Comparison of ENCODE assay signal across 23 mouse cellular contexts in genomic region chr15:96392878-96393277, GRCm38 (mm10).
DNase-seq lines count a peak whose midpoint lies in the region; ATAC-seq and TF ChIP-seq lines count a peak whose summit lies in the region.
"Had no signal": no experiment of that assay in that cellular context is flagged by ENCODE, and none has a peak within 500 bp of the region (broad histone marks: within the 10 kb centered on the region; RNA-seq: fewer than 3 reads in every experiment).

No protein-coding gene starts in this region.

- TF ChIP-seq CTCF in hindbrain, postnatal 0 days (IDR thresholded peaks at IDR 0.05; ENCODE audit: low read depth), result peak; percentile 33; the same call in 1 of the 2 replicates
- TF ChIP-seq CTCF in lung, embryonic 14.5 days (IDR thresholded peaks at IDR 0.05; ENCODE audit: low read depth), result peak; percentile 12; the same call in 1 of the 2 replicates
- TF ChIP-seq CTCF in E14TG2a.4 (conservative IDR thresholded peaks at IDR 0.05; ENCODE audit: low read length), result 0 out of 2 replicates have a peak, but pooled peaks have one; percentile 16

- no peak for ATAC-seq in hindbrain, postnatal 0 days
- no peak for ATAC-seq in lung, embryonic 14.5 days (ENCODE audit: insufficient read depth)
- ATAC-seq in erythroid progenitor cell, adult 5-6 weeks (replicated peaks; ENCODE audit: low FRiP score, poor library complexity, severe bottlenecking), result no peak
- ATAC-seq: midbrain, embryonic 16.5 days; Patski had no signal

- H3K27ac ChIP-seq in hindbrain, postnatal 0 days, result no peak overlapping the region
- no peak overlapping the region for H3K27ac ChIP-seq in hindbrain, embryonic 10.5 days
- no peak overlapping the region for H3K27ac ChIP-seq in lung, embryonic 14.5 days (ENCODE audit: low read depth)
- H3K27ac ChIP-seq: limb, embryonic 15.5 days; liver, embryonic 15.5 days; neural tube, embryonic 15.5 days had no signal

- H3K4me2 ChIP-seq in hindbrain, postnatal 0 days (ENCODE audit: low read depth, low read length), result no peak overlapping the region
- H3K4me2 ChIP-seq in lung, embryonic 14.5 days, result no peak overlapping the region
- H3K4me2 ChIP-seq: heart, embryonic 12.5 days; limb, embryonic 15.5 days; liver, embryonic 15.5 days; neural tube, embryonic 15.5 days had no signal

- H3K9ac ChIP-seq in hindbrain, postnatal 0 days (replicated peaks; ENCODE audit: low read length), result no peak overlapping the region
- no peak overlapping the region for H3K9ac ChIP-seq in lung, embryonic 14.5 days
- H3K9ac ChIP-seq: heart, embryonic 12.5 days; limb, embryonic 15.5 days; liver, embryonic 15.5 days; neural tube, embryonic 15.5 days had no signal

- WGBS in hindbrain, postnatal 0 days, result 91% methylated on average over 3 of the region's 3 CpGs
- 98% methylated on average over 3 of the region's 3 CpGs for WGBS in hindbrain, embryonic 10.5 days
- 87% methylated on average over 3 of the region's 3 CpGs for WGBS in lung, embryonic 14.5 days

- H3K9me3 ChIP-seq in hindbrain, postnatal 0 days (ENCODE audit: low read length), result no peaks in the 10 kb centered on the region
- H3K9me3 ChIP-seq in hindbrain, embryonic 10.5 days, result no peaks in the 10 kb centered on the region
- H3K9me3 ChIP-seq in lung, embryonic 14.5 days (ENCODE audit: low read depth, low read length), result no peaks in the 10 kb centered on the region
- H3K9me3 ChIP-seq in E14TG2a.4 (ENCODE audit: low read length), result no peaks in the 10 kb centered on the region
- H3K9me3 ChIP-seq: heart, embryonic 12.5 days; limb, embryonic 15.5 days; liver, embryonic 15.5 days; megakaryocyte, embryonic 14.5 days; neural tube, embryonic 15.5 days had no signal

- no peaks in the 10 kb centered on the region for H3K4me1 ChIP-seq in hindbrain, postnatal 0 days (ENCODE audit: insufficient read depth, low read length)
- peaks cover 8% of the 10 kb centered on the region for H3K4me1 ChIP-seq in hindbrain, embryonic 10.5 days (replicated peaks)
- H3K4me1 ChIP-seq in lung, embryonic 14.5 days (ENCODE audit: insufficient read depth), result no peaks in the 10 kb centered on the region
- H3K4me1 ChIP-seq in E14TG2a.4 (replicated peaks; ENCODE audit: low read depth, low read length), result peaks cover 19% of the 10 kb centered on the region; the same call in 1 of the 2 replicates
- H3K4me1 ChIP-seq: limb, embryonic 15.5 days; liver, embryonic 15.5 days; neural tube, embryonic 15.5 days had no signal

- DNase-seq in hindbrain, postnatal 0 days (ENCODE audit: low spot score), result no peak
- DNase-seq in hindbrain, embryonic 10.5 days (ENCODE audit: low spot score), result no peak
- peak; percentile 29 for DNase-seq in lung, embryonic 14.5 days
- DNase-seq in lung, postnatal 14 days, result no peak
- peak; percentile 25 for DNase-seq in adipocyte (ENCODE audit: low spot score)
- DNase-seq in urinary bladder, adult 18-20 months (ENCODE audit: low spot score in 2 of 2), result no peak
- DNase-seq: adrenal gland, adult 2 months; cerebellum, adult 11 months; cerebellum, adult 9-11 months; gastrocnemius, postnatal 10 days; heart, postnatal 10 days; kidney, adult 8-10 months; kidney, postnatal 25 days; lung, postnatal 10 days had no signal

- H3K36me3 ChIP-seq in hindbrain, postnatal 0 days (ENCODE audit: insufficient read depth, low read length), result peaks cover 15% of the 10 kb centered on the region; the same call in 1 of the 2 replicates
- H3K36me3 ChIP-seq in hindbrain, embryonic 10.5 days, result peaks cover 97% of the 10 kb centered on the region
- H3K36me3 ChIP-seq in lung, embryonic 14.5 days (ENCODE audit: insufficient read depth), result peaks cover 69% of the 10 kb centered on the region
- H3K36me3 ChIP-seq in E14TG2a.4 (ENCODE audit: insufficient read depth, low read length), result peaks cover 70% of the 10 kb centered on the region

- no peak overlapping the region for H3K4me3 ChIP-seq in hindbrain, postnatal 0 days (ENCODE audit: low read length)
- H3K4me3 ChIP-seq in hindbrain, embryonic 10.5 days, result no peak overlapping the region
- H3K4me3 ChIP-seq in lung, embryonic 14.5 days (ENCODE audit: low read depth, low read length), result no peak overlapping the region
- H3K4me3 ChIP-seq in E14TG2a.4 (replicated peaks; ENCODE audit: low read length), result no peak overlapping the region
- H3K4me3 ChIP-seq: heart, embryonic 12.5 days; limb, embryonic 15.5 days; liver, embryonic 15.5 days; megakaryocyte, embryonic 14.5 days; neural tube, embryonic 15.5 days had no signal

- H3K27me3 ChIP-seq in hindbrain, postnatal 0 days (ENCODE audit: insufficient read depth, low read length), result no peaks in the 10 kb centered on the region
- no peaks in the 10 kb centered on the region for H3K27me3 ChIP-seq in hindbrain, embryonic 10.5 days (ENCODE audit: insufficient read depth, poor library complexity, severe bottlenecking)
- no peaks in the 10 kb centered on the region for H3K27me3 ChIP-seq in lung, embryonic 14.5 days (ENCODE audit: insufficient read depth, low read length)
- H3K27me3 ChIP-seq in E14TG2a.4 (ENCODE audit: insufficient read depth, low read length), result no peaks in the 10 kb centered on the region
- H3K27me3 ChIP-seq: heart, embryonic 12.5 days; limb, embryonic 15.5 days; liver, embryonic 15.5 days; megakaryocyte, embryonic 14.5 days; neural tube, embryonic 15.5 days; Patski had no signal

Comparison
In these comparisons a context has a peak if more than half of its experiments do, and no peak if none do; other contexts are left out.
1. DNase-seq: peak in lung, embryonic 14.5 days (single experiment) and adipocyte (single experiment); none in hindbrain, postnatal 0 days (single experiment), hindbrain, embryonic 10.5 days (single experiment), lung, postnatal 14 days (single experiment) and urinary bladder, adult 18-20 months (0 of 2).
2. Peak in every context shown above with its lines, with median percentiles within 50 percentile points of each other: CTCF ChIP-seq.